Mouse (Mus musculus): ENCODE measurements around the gene Dhx29.
"Not testable (repeated sequence)": the region's sequence is repeated elsewhere in the genome, so short reads cannot be mapped to it uniquely, and the experiment has no call there.

Gene Dhx29

DNA sequence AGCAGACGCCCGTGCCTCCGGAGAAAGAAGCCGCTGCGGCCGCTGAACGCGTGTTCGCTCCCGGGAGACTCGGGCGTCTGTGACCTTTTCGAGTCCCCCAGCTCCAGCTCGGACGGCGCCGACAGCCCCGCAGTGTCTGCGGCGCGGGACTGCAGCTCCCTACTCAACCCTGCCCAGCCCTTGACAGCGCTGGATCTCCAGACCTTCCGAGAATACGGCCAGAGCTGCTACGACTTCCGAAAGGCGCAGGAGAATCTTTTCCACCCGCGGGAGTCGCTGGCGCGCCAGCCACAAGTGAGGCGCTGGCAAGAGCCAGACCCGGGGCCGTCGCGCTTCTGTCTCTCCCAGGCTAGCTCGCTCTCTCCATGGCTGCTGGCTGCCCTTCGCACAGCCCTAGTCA lies 60.7 kb downstream of the Dhx29 start:
- DNase-seq: peak in 1 of 2 experiments; percentile 21

- DNase-seq: peak in 1 of 2 experiments; percentile 39
Measured at GRCm38 (mm10) chr13:112988866-112989265, 61.6 kb downstream of the Dhx29 start.

DNA sequence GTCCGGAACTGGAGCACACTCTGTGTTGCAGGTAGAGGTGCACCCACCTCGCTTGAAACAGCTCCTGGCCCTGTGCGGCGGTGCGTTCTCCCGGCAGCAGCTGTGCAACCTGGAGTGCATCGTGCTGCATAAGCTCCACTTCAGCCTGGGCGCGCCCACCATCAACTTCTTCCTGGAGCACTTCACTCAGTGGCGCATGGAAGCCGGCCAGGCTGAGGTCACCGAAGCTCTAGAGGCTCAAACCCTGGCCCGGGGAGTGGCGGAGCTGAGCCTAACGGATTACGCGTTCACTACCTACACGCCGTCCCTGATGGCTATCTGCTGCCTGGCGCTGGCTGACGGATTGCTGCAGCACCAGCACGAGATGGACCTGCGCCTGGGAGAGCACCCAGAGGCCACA lies 62.3 kb downstream of the Dhx29 start:
- no peak for DNase-seq

DNA sequence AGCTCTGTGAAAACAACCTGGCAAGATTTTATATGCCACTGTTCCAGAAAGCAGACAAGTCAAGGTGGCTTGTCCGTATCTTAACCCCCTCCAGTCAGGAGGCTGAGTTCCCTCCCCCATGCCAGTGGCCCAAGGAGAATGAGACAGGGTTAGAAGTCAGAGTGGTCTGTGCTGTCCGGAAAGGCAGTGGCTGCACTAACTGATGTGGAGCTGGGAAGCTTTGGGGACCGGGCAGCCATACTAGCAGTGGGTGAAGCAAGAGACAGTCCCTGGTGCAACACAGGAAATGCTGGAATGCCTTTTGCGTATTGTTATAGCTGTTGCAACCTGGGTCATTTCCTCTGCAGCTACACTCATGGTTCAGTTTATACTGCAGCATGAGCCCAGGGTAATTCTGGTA lies 63.1 kb downstream of the Dhx29 start:
- no peak for DNase-seq

GRCm38 (mm10) chr13:112993531-112994152 lies 66.4 kb downstream of the Dhx29 start, which contains the start of gene Mcidas:
TSS of gene Mcidas (plus strand) at chr13:112993845.
- DNase-seq: peak in 1 of 2 experiments; percentile 37

- DNase-seq: peak; percentile 72 to 74
Measured at GRCm38 (mm10) chr13:112994191-112994590, 66.9 kb downstream of the Dhx29 start.

- no peak for DNase-seq
Measured at GRCm38 (mm10) chr13:112996407-112996806, 69.2 kb downstream of the Dhx29 start.

- DNase-seq: no peak
Measured at GRCm38 (mm10) chr13:112997369-112997768, 70.1 kb downstream of the Dhx29 start.

DNA sequence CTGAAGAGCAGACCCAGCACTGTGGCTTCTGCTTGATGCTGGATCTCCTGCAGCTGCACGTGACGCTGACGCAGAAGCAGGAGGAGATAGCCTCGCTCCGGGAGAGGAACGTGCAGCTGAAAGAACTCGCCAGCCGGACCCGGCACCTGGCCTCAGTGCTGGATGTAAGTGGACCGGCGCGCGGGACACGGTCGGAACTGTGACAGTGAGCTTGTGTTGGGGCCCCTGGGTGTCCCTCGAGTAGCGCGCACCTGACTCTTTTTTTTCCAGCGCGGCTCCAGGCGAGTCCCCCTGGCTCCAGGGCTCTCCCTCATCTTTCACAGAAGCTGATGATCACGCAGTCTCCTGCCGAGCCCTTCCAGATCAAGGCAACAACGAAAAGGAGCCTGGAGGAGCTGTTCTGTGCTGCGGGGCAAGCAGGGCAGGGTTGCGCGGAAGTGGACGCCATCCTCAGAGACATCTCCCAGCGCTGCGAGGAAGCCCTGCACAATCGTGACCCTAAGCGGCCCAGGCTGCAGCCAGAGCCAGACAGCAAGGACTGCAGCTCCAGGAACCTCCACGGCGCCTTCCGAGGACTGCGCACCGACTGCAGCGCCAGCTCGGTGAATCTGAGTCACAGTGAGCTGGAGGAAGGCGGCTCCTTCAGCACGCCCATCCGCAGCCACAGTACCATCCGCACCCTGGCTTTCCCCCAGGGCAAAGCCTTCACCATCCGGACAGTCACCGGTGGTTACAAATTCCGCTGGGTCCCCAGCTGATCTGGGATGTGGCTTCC lies 71.4 kb downstream of the Dhx29 start:
- peak in 1 of 2 experiments; percentile 44 for DNase-seq

- DNase-seq: no peak
Measured at GRCm38 (mm10) chr13:113000090-113000489, 72.8 kb downstream of the Dhx29 start.

- no peak for DNase-seq
Measured at GRCm38 (mm10) chr13:113000576-113001318, 73.5 kb downstream of the Dhx29 start.

DNA sequence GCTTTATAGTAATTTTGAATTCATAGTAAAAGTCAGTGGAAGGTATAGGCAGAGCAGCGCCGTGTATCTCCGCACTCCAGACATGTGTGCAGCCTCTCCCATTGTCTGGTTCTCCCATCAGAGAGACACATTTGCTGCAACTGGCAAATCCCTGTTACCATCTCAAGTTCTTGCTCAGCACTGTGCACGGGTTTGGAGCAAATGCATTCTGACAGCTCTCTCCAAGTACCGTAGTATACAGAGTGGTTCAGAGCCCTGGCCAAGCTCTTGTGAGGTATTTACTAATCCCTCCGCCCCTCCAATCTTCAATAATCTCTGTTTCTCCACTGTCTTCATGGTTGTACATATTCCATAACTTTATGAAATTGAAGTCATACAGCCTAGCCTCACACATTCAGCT lies 85.4 kb downstream of the Dhx29 start:
- DNase-seq: no peak

GRCm38 (mm10) chr13:113013174-113013953 lies 86.1 kb downstream of the Dhx29 start:
- not testable (repeated sequence) for DNase-seq
